Mouse (Mus musculus) lung, postnatal 0 days (tissue): ENCODE measurements at regions not wholly inside any gene's neighbourhood (a gene's known extent, or its start where the extent isn't known, plus 50 kb on each side); places are given as distances from the start of the nearest gene placed in this dataset.

ENCODE experiments used
- CTCF ChIP-seq: IDR thresholded peaks from 2 replicates; pipeline ENCODE4 v1.5.1; 2016; ENCODE audit warnings: antibody characterized with exemption, mild to moderate bottlenecking
- EP300 ChIP-seq: IDR thresholded peaks from 2 replicates; pipeline ENCODE4 v1.6.1; 2016; ENCODE audit warnings: antibody characterized with exemption, mild to moderate bottlenecking, control low read depth

- TF ChIP-seq EP300: no peak
- no peak for TF ChIP-seq CTCF
Observed at GRCm38 (mm10) chr17:84097286-84097685, 90.5 kb downstream of the Zfp36l2 start.
